Mouse (Mus musculus) intestine, embryonic 16.5 days (tissue): ENCODE results near the gene Acacb. TPM values are rescaled to one million over a fixed set of nuclear protein-coding genes. Genes with fewer than 3 reads are reported as not detected.

Source experiments
- ATAC-seq: fragments of 200-750 bp; cut with Nextera tagmentation; 2 replicates; pipeline ENCODE4 v1.8.0; 2017; ENCODE audit warnings: moderate TSS enrichment, moderate library complexity
- H3K27ac ChIP-seq: fragments of 300-500 bp; sonication (generic); 2 replicates; pipeline ENCODE4 v1.5.1; 2014; ENCODE audit warnings: mild to moderate bottlenecking, low read length
- H3K27me3 ChIP-seq: fragments of 300-500 bp; sonication (generic); replicated peaks from 2 replicates; pipeline ENCODE4 v1.6.1; 2014; ENCODE audit warnings: low read length, control low read depth, mixed read lengths; ENCODE audit not compliant: control insufficient read depth, insufficient read depth
- H3K36me3 ChIP-seq: fragments of 300-500 bp; sonication (generic); 2 replicates; pipeline ENCODE4 v1.6.1; 2014; ENCODE audit warnings: low read length, control low read depth; ENCODE audit not compliant: control insufficient read depth, insufficient read depth
- H3K4me1 ChIP-seq: fragments of 300-500 bp; sonication (generic); 2 replicates; pipeline ENCODE4 v1.6.1; 2014; ENCODE audit warnings: low read length, control low read depth, mixed read lengths; ENCODE audit not compliant: control insufficient read depth, insufficient read depth
- H3K4me2 ChIP-seq: fragments of 300-500 bp; sonication (generic); 2 replicates; pipeline ENCODE4 v1.6.1; 2014; ENCODE audit warnings: low read depth, low read length, control low read depth
- H3K4me3 ChIP-seq: fragments of 300-500 bp; sonication (generic); 2 replicates; pipeline ENCODE4 v1.5.1; 2014; ENCODE audit warnings: mild to moderate bottlenecking, low read length
- H3K9ac ChIP-seq: fragments of 300-500 bp; sonication (generic); 2 replicates; pipeline ENCODE4 v1.6.1; 2014; ENCODE audit warnings: low read depth, low read length
- H3K9me3 ChIP-seq: fragments of 300-500 bp; sonication (generic); 2 replicates; pipeline ENCODE4 v1.6.1; 2016; ENCODE audit warnings: low read length, control low read depth; ENCODE audit not compliant: control insufficient read depth
- WGBS: fragments of 180-500 bp; shearing (Covaris S2); extraction: QIAGEN DNeasy Blood & Tissue Kit; methylation state at CpG from one replicate; pipeline ENCODE4 v1.1.7; 2014; 5-methylcytosine and 5-hydroxymethylcytosine counted together
- polyA plus RNA-seq: library from polyadenylated mRNA; unstranded; fragments of >200 nt; fragmentation: Nextera tagmentation; extraction: Ambion mirVana; gene quantifications from 2 replicates; pipeline ENCODE4 v1.2.1, GENCODE M21; 2015

Acacb gene
- polyA plus RNA-seq, 1 experiment from 2014 or later: 1.1 TPM

DNA sequence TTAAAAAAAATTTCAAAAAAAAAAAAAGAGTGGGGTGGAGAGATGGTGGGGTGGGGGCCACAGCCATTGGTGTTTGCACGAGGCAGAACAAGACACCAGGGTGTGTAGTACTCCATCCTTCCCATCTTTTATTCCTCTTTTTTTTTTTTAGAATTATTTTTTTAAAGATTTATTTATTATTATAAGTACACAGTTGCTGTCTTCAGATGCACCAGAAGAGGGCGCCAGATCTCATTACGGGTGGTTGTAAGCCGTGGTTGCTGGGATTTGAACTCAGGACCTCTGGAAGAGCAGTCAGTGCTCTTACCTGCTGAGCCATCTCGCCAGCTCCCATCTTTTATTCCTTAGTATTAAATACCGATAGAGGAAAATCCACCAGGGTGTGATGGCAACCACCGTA lies 27.1 kb downstream of the Acacb start:
- no peak for ATAC-seq

GRCm38 (mm10) chr5:114173877-114174581 lies 27.7 kb downstream of the Acacb start:
- no peak for ATAC-seq
- Histone ChIP-seq H3K27me3 (no peaks in the 10 kb centered on the region), H3K4me3 (no peak overlapping the region), H3K27ac (no peak overlapping the region), H3K9ac (no peak overlapping the region), H3K36me3 (no peaks in the 10 kb centered on the region), H3K9me3 (no peaks in the 10 kb centered on the region), H3K4me1 (peaks cover 4% of the 10 kb centered on the region), H3K4me2 (peak overlapping the region; percentile 18)
- 20% methylated on average over 16 of the region's 16 CpGs for WGBS

More for the DNA sequence above, 27.1 kb downstream of the Acacb start:
- peaks cover 4% of the 10 kb centered on the region for H3K4me1 ChIP-seq
- H3K27me3 ChIP-seq: no peaks in the 10 kb centered on the region
- H3K9me3 ChIP-seq: no peaks in the 10 kb centered on the region
- H3K27ac ChIP-seq: no peak overlapping the region
- no peak overlapping the region for H3K4me3 ChIP-seq
- H3K36me3 ChIP-seq: no peaks in the 10 kb centered on the region
- no peak overlapping the region for H3K4me2 ChIP-seq
- WGBS: 76% methylated on average over 7 of the region's 7 CpGs
- no peak overlapping the region for H3K9ac ChIP-seq

DNA sequence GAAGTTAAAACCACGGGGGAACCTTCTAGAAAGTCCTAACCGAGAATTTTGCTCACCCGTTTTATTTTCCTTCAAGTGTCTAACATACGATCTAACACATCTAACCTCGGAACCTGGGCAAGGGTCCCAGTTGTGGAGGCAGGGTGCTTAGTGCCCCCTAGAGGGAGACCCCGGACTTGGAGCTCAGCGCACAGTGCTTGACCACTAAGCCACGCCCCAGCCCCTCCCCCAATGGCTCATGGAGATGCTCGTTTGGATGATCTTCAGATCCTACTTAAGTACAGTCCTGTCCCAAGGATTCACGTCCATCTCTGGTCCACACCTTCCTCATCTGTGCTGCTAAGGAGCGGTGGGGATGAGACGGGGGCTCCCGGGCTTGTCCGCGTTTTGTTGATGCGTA lies 28.3 kb downstream of the Acacb start:
- Histone ChIP-seq H3K4me1 (peaks cover 4% of the 10 kb centered on the region), H3K4me3 (no peak overlapping the region), H3K27me3 (no peaks in the 10 kb centered on the region), H3K27ac (no peak overlapping the region), H3K4me2 (peak overlapping the region; percentile 18; the same call in 1 of the 2 replicates), H3K9me3 (no peaks in the 10 kb centered on the region), H3K36me3 (no peaks in the 10 kb centered on the region), H3K9ac (no peak overlapping the region)
- WGBS: 15% methylated on average over 16 of the region's 16 CpGs
- no peak for ATAC-seq

DNA sequence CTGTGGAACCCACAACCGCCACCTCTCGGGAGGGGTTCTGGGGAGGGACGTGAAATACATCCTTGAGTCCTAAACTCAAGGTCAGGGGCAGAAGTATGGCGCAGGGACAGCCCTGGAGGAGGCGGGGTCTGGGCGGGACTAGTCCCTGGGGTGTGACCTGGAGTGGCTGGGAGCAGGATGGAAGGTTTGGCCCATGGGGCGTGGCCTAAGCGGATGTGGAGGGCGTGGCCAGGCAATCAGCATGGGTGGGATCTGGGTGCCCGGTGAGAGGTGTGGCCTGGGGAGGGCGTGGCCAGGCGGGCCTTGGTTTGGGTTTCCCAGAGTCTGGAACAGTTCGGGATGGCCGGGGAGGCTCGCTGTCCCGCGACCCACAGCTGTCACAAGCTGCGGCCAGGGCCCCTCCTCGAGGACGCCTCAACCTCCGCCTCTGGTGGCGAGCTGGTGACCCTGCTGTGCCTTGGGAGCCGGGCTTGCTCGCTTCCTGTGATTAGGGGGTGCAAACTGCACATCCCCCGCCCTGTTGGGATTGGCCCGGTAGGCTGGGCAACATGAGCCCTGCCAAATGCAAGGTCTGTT lies 29.3 kb downstream of the Acacb start:
- ATAC-seq: peak; percentile 96
- Histone ChIP-seq H3K36me3 (no peaks in the 10 kb centered on the region), H3K9me3 (no peaks in the 10 kb centered on the region), H3K4me3 (peak overlapping the region; percentile 65), H3K9ac (peak overlapping the region; percentile 71), H3K4me1 (peaks cover 4% of the 10 kb centered on the region), H3K4me2 (peak overlapping the region; percentile 93), H3K27me3 (no peaks in the 10 kb centered on the region), H3K27ac (peak overlapping the region; percentile 72)
- WGBS: under 1% methylated on average over 26 of the region's 26 CpGs

DNA sequence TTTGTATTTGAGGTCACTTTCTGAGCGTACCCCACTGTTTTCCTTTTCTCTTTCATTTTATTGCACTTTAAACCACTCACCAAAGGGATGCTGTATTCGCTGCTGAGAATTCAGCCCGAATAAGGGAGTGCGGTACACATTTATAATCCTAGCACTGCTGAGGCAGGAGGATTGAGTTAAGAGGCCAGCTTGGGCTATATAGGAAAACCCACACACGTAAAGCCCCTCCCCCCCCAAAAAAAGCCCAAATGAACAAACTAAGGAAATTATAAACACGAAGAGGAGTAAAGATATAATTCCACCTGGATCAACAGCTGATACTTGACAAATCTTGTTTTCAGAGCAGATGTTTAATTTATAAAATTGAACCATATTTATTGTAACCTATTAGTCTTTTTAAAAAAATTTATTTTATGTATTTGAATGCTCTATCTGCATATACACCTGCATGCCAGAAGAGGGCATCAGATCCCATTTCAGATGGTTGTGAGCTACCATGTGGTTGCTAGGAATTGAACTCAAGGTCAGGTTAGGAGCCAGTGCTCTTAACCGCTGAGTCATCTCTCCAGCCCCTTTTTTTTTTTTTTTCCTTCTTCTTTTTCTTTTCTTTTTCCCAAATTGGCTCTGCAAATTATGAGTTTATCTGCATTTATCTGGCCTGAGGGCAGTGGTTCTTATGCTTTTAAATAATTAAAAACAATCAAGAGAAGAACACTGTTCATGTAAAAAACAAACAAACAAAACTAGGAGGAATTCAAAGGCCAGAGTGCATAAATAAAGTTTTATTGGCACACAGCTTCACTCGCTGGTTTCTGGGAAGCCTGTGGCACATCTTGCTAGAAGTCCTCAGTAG lies 30.4 kb downstream of the Acacb start:
- peak overlapping the region; percentile 71; the same call in 1 of the 2 replicates for H3K9ac ChIP-seq
- H3K4me1 ChIP-seq: peaks cover 4% of the 10 kb centered on the region
- peak overlapping the region; percentile 65; the same call in 1 of the 2 replicates for H3K4me3 ChIP-seq
- H3K27me3 ChIP-seq: no peaks in the 10 kb centered on the region
- WGBS: 59% methylated on average over 8 of the region's 8 CpGs
- H3K36me3 ChIP-seq: no peaks in the 10 kb centered on the region
- peak overlapping the region; percentile 93 for H3K4me2 ChIP-seq
- no peaks in the 10 kb centered on the region for H3K9me3 ChIP-seq
- no peak for ATAC-seq
- no peak overlapping the region for H3K27ac ChIP-seq

DNA sequence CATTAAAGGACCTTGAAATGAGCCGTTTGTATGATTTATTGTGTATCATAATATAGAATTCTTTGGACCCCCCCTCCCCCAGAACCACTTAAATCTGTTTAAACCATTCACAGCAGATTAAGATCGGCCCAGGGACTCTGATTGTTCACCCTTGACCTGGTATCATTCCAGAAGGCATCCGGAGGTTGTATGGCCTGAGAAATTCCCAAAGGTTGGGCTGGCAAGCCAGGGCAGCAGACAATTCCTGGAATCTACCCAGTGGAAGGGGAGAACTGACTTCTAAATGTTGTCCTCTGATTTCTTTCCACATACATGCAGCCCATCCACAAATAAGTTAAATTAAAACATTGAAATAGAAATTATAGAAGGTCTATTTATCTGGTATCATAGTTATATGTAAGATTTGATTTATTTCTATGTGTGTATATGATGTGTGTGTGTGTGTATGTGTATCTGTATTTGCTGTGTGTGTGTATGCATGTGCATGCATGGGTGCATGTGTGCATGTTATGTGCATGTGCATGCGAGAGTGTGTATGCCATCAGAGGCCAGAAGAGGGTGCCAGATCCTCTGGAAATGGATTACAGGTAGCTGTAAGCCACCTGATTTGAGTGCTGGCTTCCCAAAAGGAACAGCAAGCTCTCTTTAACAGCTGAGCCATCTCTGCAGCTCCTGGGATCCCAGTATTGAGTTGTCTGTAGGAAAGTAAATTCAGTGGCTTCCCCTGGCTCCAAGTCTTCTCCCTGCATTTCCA lies 31.8 kb downstream of the Acacb start:
- no peak overlapping the region for H3K27ac ChIP-seq
- 71% methylated on average over 4 of the region's 4 CpGs for WGBS
- no peak for ATAC-seq
- H3K4me1 ChIP-seq: peaks cover 4% of the 10 kb centered on the region
- no peaks in the 10 kb centered on the region for H3K27me3 ChIP-seq
- no peak overlapping the region for H3K4me2 ChIP-seq
- no peaks in the 10 kb centered on the region for H3K9me3 ChIP-seq
- no peak overlapping the region for H3K9ac ChIP-seq
- H3K4me3 ChIP-seq: no peak overlapping the region
- H3K36me3 ChIP-seq: no peaks in the 10 kb centered on the region

- WGBS: 71% methylated on average over 11 of the region's 11 CpGs
- Histone ChIP-seq H3K27ac (no peak overlapping the region), H3K27me3 (no peaks in the 10 kb centered on the region), H3K4me3 (no peak overlapping the region), H3K36me3 (no peaks in the 10 kb centered on the region), H3K9me3 (no peaks in the 10 kb centered on the region), H3K4me1 (peaks cover 4% of the 10 kb centered on the region), H3K4me2 (no peak overlapping the region), H3K9ac (no peak overlapping the region)
- ATAC-seq: no peak
Observed at GRCm38 (mm10) chr5:114179541-114179940, 33.2 kb downstream of the Acacb start.

GRCm38 (mm10) chr5:114183493-114183892 lies 37.2 kb downstream of the Acacb start:
- no peaks in the 10 kb centered on the region for H3K27me3 ChIP-seq
- H3K27ac ChIP-seq: no peak overlapping the region
- no peak overlapping the region for H3K4me2 ChIP-seq
- no peak overlapping the region for H3K9ac ChIP-seq
- H3K4me1 ChIP-seq: no peaks in the 10 kb centered on the region
- no peaks in the 10 kb centered on the region for H3K9me3 ChIP-seq
- WGBS: 87% methylated on average over 2 of the region's 2 CpGs
- ATAC-seq: no peak
- H3K4me3 ChIP-seq: no peak overlapping the region
- H3K36me3 ChIP-seq: no peaks in the 10 kb centered on the region

DNA sequence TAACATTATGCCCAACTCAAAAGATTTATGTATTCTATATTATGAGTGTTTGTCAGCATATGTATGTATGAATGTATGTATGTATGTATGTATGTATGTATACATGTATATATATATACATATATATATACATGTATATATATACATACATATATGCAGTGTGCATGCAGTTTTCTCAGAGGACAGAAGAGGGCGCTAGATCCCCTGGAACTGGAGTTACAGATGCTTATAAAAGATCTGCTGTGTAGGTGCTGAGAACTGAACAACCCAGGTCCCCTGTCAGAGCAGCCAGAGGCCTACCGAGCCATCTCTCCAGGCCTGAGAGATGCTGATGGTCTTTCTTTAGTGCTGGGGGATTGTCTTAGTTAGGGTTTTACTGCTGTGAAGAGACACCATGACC lies 40.8 kb downstream of the Acacb start:
- no peaks in the 10 kb centered on the region for H3K9me3 ChIP-seq
- no peaks in the 10 kb centered on the region for H3K4me1 ChIP-seq
- no peak overlapping the region for H3K4me3 ChIP-seq
- WGBS: 75% methylated on average over 2 of the region's 2 CpGs
- no peaks in the 10 kb centered on the region for H3K27me3 ChIP-seq
- no peak for ATAC-seq
- no peak overlapping the region for H3K27ac ChIP-seq
- no peak overlapping the region for H3K4me2 ChIP-seq
- no peak overlapping the region for H3K9ac ChIP-seq
- H3K36me3 ChIP-seq: no peaks in the 10 kb centered on the region
